Mouse (Mus musculus): ENCODE data around the gene Cers6. TPM values are rescaled to one million over a fixed set of nuclear protein-coding genes. Genes with fewer than 3 reads are reported as not detected.

The Cers6 gene
- total RNA-seq, 1 experiment from 2014 or later, result 51.2 TPM

GRCm38 (mm10) chr2:69082499-69083197 is 221.4 kb downstream of the Cers6 start:
- ATAC-seq (replicated peaks; ENCODE audit: insufficient number of reproducible peaks, low FRiP score, low TSS enrichment, poor library complexity, severe bottlenecking), result no peak

DNA sequence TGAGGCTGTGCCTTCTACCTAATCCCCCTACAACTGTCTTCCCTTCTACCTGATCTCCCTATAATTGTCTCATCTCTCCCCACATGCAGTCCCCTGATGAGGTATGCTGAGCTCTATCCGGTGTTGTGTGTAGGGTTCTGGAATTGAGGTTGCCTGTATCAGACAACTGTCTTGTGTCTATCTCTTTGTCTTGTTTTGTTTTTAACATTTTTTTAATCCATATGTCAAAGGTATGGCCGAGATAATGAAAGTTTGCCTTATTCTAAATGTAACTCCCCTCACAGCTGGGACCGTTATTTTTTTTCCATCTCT is 221.9 kb downstream of the Cers6 start:
- no peak for ATAC-seq (replicated peaks; ENCODE audit: insufficient number of reproducible peaks, low FRiP score, low TSS enrichment, poor library complexity, severe bottlenecking)

DNA sequence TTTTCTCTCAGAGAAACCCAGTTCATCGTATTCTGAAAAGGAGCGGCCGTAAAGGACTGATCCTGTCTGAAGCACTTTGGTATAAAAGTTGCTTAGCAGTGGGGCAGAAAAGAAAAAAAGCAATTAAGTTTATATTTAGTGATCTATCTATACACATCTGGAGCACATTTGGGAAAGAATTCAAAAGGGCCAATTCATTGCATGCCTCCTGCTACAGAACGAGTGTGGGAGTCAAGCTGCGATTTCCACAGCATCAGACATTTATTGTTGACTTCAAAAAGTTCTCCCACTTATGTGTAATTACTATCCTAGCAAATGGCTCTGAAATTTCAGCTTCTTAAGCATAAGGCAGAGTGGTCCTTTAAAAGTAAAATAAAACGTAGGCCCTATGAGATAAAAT is 223.2 kb downstream of the Cers6 start:
- no peak for ATAC-seq (replicated peaks; ENCODE audit: insufficient number of reproducible peaks, low FRiP score, low TSS enrichment, poor library complexity, severe bottlenecking)

- no peak for ATAC-seq (replicated peaks; ENCODE audit: insufficient number of reproducible peaks, low FRiP score, low TSS enrichment, poor library complexity, severe bottlenecking)
Observed at GRCm38 (mm10) chr2:69086505-69087260, 225.4 kb downstream of the Cers6 start.

DNA sequence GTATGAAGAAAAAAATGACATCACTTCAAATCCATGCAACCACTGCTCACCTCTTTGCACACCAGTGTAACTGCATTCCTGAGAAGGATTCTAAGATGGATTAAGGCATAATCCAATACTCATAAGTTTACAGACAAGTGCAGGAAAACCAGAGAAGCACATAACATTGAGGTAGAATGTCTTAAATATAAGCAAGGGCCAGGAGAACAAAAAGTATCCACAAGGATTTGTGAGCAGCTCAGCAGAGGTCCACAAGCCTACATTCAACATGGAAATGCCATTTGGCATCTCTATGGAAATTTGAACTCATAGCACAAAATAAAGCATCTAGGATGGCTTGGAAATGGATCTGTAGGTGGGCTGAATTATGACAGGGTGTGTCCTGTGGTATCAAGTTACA is 234.6 kb downstream of the Cers6 start:
- no peak for ATAC-seq (replicated peaks; ENCODE audit: insufficient number of reproducible peaks, low FRiP score, low TSS enrichment, poor library complexity, severe bottlenecking)

DNA sequence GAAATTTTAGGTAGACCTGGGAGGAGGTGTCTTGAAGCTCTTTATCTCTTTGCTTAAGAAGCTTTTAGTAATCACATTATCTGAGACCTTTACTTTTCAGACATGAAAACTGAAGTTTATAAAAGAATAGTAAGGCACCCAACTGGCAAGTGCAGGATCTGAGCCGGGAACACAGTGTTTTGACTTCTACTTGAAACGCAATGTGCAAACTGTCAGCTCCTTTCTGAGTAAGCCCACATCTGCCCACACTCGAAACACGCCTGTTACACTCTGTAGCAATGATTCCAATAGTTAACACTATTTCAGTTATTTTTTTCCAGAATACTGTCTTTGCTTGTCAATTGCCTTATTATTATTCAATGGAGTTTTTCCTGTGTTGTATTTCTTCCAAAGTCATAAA is 235.6 kb downstream of the Cers6 start:
- no peak for ATAC-seq (replicated peaks; ENCODE audit: insufficient number of reproducible peaks, low FRiP score, low TSS enrichment, poor library complexity, severe bottlenecking)

- no peak for ATAC-seq (replicated peaks; ENCODE audit: insufficient number of reproducible peaks, low FRiP score, low TSS enrichment, poor library complexity, severe bottlenecking)
Observed at GRCm38 (mm10) chr2:69097526-69097925, 236.3 kb downstream of the Cers6 start.

DNA sequence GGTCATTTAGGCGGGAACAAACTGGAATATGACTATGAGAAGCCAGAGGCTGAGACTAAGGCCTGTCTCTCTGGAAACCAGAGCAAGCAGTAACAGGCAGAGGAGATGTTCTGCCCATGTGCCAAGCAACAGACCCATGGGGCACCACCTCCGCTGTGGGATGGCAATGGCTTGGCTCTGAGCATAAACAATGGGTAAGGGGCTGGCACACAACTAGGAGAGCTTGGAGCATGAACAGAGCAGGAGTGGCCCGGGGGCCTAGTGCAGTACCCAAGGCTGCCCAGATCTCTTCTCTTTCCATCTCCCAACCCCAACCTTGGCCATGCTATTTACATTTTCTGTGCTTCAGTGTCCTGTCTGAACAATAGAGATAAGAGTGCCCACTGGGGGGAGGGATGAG is 237.5 kb downstream of the Cers6 start:
- ATAC-seq (replicated peaks; ENCODE audit: insufficient number of reproducible peaks, low FRiP score, low TSS enrichment, poor library complexity, severe bottlenecking), result no peak

DNA sequence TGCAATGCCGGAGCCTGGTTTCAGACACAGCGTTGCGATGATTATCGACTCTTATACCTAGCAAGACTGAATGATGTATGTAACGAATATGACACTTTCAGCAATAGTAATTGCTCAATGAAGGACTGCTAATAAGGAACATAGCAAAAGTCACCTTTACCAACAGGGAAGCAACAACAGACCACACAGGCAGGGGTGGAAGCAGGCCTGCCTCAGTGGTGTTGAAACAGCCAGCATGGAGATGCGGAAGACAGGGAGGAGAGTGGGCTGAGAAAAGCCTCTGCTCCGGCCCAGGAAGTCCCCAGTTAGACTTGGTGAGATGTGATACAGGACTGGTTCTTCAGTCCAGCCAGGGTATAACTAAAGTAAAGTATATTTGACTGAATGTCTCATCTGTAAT is 237.9 kb downstream of the Cers6 start:
- 0 out of 2 replicates have a peak, but pooled peaks have one; percentile 31 for ATAC-seq (replicated peaks; ENCODE audit: insufficient number of reproducible peaks, low FRiP score, low TSS enrichment, poor library complexity, severe bottlenecking)

- no peak for ATAC-seq (replicated peaks; ENCODE audit: insufficient number of reproducible peaks, low FRiP score, low TSS enrichment, poor library complexity, severe bottlenecking)
Observed at GRCm38 (mm10) chr2:69100706-69101105, 239.5 kb downstream of the Cers6 start.

GRCm38 (mm10) chr2:69103526-69103925 is 242.3 kb downstream of the Cers6 start:
- no peak for ATAC-seq (replicated peaks; ENCODE audit: insufficient number of reproducible peaks, low FRiP score, low TSS enrichment, poor library complexity, severe bottlenecking)

DNA sequence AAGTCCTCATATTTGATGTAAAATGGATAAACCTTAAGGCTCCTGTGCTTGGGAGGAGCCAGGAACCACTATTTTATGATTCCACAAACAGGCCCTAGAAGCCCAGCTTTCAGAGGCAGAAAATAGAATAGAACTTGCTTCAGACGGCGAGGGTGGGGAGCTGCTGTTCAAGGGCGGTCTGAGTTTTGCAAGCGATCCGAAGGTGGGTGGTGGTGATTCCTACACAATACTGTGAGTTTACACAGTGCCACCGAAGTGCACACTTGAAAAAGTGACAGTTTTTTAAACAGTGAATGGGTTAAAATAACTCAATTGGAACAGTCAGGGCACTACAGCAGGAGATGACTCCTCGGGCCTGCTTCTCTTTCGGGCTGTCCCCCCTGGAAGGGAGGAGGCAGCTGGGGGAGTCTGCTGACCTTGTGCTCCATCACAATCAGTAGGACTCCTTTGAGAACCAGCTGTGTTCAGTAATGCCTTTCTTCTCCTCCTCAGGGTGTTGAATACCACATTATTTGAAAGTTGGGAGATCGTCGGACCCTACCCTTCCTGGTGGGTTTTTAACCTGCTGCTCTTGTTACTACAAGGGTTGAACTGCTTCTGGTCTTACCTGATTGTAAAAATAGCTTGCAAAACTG is 243.4 kb downstream of the Cers6 start:
- no peak for ATAC-seq (replicated peaks; ENCODE audit: insufficient number of reproducible peaks, low FRiP score, low TSS enrichment, poor library complexity, severe bottlenecking)

DNA sequence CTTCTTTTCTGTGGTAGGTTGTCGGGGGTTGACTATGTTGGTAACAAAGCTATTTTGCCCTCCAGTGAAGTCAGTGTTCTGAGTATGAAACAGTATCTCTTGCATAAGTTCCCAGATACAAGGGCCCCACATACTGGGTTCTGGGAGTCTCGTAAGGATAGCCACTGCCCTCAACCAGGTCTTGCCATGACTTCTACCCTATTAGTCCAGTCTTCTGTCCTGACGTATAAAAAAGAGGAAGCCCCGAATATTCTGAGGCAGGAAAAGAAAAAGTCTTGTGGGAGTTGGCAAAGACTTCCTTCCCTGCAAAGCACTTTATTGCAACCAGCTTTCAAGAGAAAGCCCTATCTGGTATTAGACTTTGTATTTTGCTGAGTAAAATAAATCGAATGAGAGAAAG is 248.0 kb downstream of the Cers6 start:
- no peak for ATAC-seq (replicated peaks; ENCODE audit: insufficient number of reproducible peaks, low FRiP score, low TSS enrichment, poor library complexity, severe bottlenecking)

GRCm38 (mm10) chr2:69109710-69110109 is 248.5 kb downstream of the Cers6 start:
- no peak for ATAC-seq (replicated peaks; ENCODE audit: insufficient number of reproducible peaks, low FRiP score, low TSS enrichment, poor library complexity, severe bottlenecking)

- no peak for ATAC-seq (replicated peaks; ENCODE audit: insufficient number of reproducible peaks, low FRiP score, low TSS enrichment, poor library complexity, severe bottlenecking)
Observed at GRCm38 (mm10) chr2:69112609-69113008, 251.4 kb downstream of the Cers6 start.

GRCm38 (mm10) chr2:69113829-69114547 is 252.7 kb downstream of the Cers6 start:
- no peak for ATAC-seq (replicated peaks; ENCODE audit: insufficient number of reproducible peaks, low FRiP score, low TSS enrichment, poor library complexity, severe bottlenecking)

- no peak for ATAC-seq (replicated peaks; ENCODE audit: insufficient number of reproducible peaks, low FRiP score, low TSS enrichment, poor library complexity, severe bottlenecking)
Observed at GRCm38 (mm10) chr2:69115921-69116320, 254.7 kb downstream of the Cers6 start.

DNA sequence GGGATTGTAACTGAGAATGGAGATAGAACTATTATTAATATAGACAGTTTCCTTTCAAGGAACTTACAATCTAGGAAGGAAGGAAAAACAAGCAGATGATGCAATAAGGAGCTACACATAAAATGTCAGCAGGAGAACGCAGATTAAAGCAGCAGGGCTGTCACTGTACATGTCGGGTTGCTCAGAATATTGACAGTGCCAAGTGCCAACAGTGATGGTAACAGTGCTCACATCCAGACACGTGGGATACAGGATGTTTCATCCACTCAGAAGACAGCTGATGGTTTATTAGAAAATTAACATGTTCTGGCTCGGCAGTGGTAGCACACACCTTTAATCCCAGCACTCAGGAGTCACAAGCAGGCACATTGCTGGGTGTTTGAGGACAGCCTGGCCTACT is 255.5 kb downstream of the Cers6 start:
- ATAC-seq (replicated peaks; ENCODE audit: insufficient number of reproducible peaks, low FRiP score, low TSS enrichment, poor library complexity, severe bottlenecking), result no peak

DNA sequence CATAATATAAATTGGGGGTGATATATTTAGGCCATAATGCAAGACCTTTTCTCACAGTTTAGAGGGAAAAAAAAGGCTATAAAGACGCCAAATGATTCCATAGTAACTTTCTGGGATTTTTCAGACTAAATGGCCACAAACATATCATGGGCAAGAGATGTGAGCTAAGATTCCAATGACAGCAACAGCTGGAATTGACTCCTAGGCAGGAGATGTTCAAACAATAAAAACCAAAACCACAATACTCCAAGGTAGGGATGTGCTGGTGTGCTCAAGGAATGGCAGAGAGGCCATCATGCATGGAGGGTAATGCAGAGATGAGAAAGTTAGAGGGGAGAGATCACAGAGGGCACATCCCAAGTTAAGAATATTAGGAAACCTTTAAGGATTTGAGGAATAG is 257.8 kb downstream of the Cers6 start:
- ATAC-seq (replicated peaks; ENCODE audit: insufficient number of reproducible peaks, low FRiP score, low TSS enrichment, poor library complexity, severe bottlenecking), result no peak

Data from monocyte, adult 5-6 weeks (primary cell).